Mouse (Mus musculus) thymus, adult 2 months (tissue): Measurements from ENCODE around the gene Smg9.

Source experiments
- CTCF ChIP-seq: fragments of 200-500 bp; IDR thresholded peaks from 2 replicates; pipeline ENCODE4 v1.5.1; 2012; ENCODE audit warnings: mild to moderate bottlenecking, control low read depth, low read length, moderate library complexity, borderline replicate concordance; ENCODE audit not compliant: control insufficient read depth, poor library complexity, insufficient read depth; ENCODE audit errors: extremely low read depth
- POLR2A ChIP-seq: fragments of 200-500 bp; IDR thresholded peaks from 2 replicates; pipeline ENCODE4 v1.6.1; 2012; ENCODE audit warnings: mild to moderate bottlenecking, low read length, control low read depth, moderate library complexity; ENCODE audit not compliant: control insufficient read depth, poor library complexity, insufficient read depth; ENCODE audit errors: extremely low read depth

DNA sequence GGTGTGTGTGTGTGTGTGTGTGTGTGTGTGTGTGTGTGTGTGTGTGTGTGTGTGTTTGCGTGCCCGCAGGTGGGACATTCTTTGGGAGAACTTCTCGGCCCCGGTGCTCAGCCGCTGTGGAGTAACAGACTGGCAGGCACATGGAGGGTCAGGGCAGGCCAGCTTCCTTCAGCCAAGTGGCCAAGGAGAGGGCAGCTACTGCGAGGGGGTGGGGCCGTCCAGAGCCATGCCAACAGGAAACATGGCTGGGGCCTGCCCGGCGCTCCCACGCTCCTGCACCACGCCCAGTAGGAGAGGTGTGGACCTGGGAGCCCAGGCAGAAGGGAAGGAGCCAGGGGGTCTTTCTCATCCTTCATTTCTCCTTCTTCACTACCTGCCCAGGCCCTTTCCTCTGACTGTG lies 27.1 kb upstream of the Smg9 start:
- TF ChIP-seq POLR2A: no peak
- no peak for TF ChIP-seq CTCF
